Comparison of ENCODE assay signal across 19 mouse cellular contexts in the genomic region with DNA sequence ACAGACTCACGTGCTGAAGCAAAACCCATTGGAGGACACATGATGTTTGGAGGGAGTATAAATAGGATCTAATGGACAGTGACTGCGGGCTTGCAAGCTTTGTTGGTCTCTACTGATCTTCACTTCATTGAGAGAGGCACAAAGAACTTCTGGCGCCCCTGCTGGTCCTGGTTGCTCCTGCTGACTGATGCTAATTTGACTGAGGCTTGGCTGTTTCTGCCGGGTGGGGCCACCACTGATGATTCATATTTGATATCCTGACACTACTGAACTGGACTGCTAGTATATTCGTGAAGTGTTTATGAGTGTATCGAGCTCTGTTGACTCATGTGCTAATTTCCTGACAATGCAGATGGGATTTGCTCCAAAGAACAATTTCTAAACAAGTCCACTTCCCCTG. TPM values are rescaled to one million over a fixed set of nuclear protein-coding genes. Genes with fewer than 3 reads are reported as not detected.
DNase-seq lines count a peak whose midpoint lies in the region; ATAC-seq lines count a peak whose summit lies in the region.
"Had no signal": no experiment of that assay in that cellular context is flagged by ENCODE, and none has a peak within 500 bp of the region (broad histone marks: within the 10 kb centered on the region; RNA-seq: fewer than 3 reads in every experiment).

No protein-coding gene starts in this region.

- 89% methylated on average over 6 of the region's 6 CpGs for WGBS in hindbrain, embryonic 11.5 days

- H3K27me3 ChIP-seq in hindbrain, embryonic 11.5 days (ENCODE audit: control insufficient read depth, insufficient read depth, low read length), result no peaks in the 10 kb centered on the region
- H3K27me3 ChIP-seq: embryonic facial prominence, embryonic 12.5 days; forebrain, embryonic 15.5 days; heart, embryonic 12.5 days; hindbrain, embryonic 15.5 days had no signal

- no peak overlapping the region for H3K4me2 ChIP-seq in hindbrain, embryonic 11.5 days (replicated peaks; ENCODE audit: low read depth, low read length)
- H3K4me2 ChIP-seq: embryonic facial prominence, embryonic 12.5 days; forebrain, embryonic 15.5 days; heart, embryonic 12.5 days; hindbrain, embryonic 15.5 days had no signal

- no peaks in the 10 kb centered on the region for H3K4me1 ChIP-seq in hindbrain, embryonic 11.5 days (replicated peaks; ENCODE audit: control insufficient read depth, insufficient read depth, low read length)
- H3K4me1 ChIP-seq: embryonic facial prominence, embryonic 12.5 days; forebrain, embryonic 15.5 days; hindbrain, embryonic 10.5 days; hindbrain, embryonic 15.5 days had no signal

- no peaks in the 10 kb centered on the region for H3K36me3 ChIP-seq in hindbrain, embryonic 11.5 days (ENCODE audit: control insufficient read depth, insufficient read depth, low read length)
- H3K36me3 ChIP-seq: embryonic facial prominence, embryonic 12.5 days; forebrain, embryonic 15.5 days; heart, embryonic 12.5 days; hindbrain, embryonic 10.5 days; hindbrain, embryonic 15.5 days had no signal

- DNase-seq in lung, adult 18-20 months, result peak; percentile 36 to 48
- no peak for DNase-seq in lung, postnatal 14 days
- DNase-seq in 3T3-L1 (ENCODE audit: low read depth, low spot score) (peak; percentile 74), NIH3T3 (ENCODE audit: low read depth) (peak; percentile 51)
- no peak for DNase-seq in hindbrain, embryonic 11.5 days (ENCODE audit: low spot score)
- DNase-seq in ovary, postnatal 36 days (ENCODE audit: low spot score), result no peak
- DNase-seq: adrenal gland, adult 8-10 months; adrenal gland, postnatal 36 days; cerebellum, adult 8-10 months; cerebellum, postnatal 14 days had no signal

- H3K27ac ChIP-seq in hindbrain, embryonic 11.5 days (ENCODE audit: low read depth, low read length), result no peak overlapping the region
- H3K27ac ChIP-seq: embryonic facial prominence, embryonic 12.5 days; forebrain, embryonic 15.5 days; heart, adult 2 months; hindbrain, embryonic 10.5 days; hindbrain, embryonic 15.5 days had no signal

- no peak overlapping the region for H3K9ac ChIP-seq in hindbrain, embryonic 11.5 days (ENCODE audit: low read depth, low read length)
- H3K9ac ChIP-seq: embryonic facial prominence, embryonic 12.5 days; forebrain, embryonic 15.5 days; heart, embryonic 12.5 days; hindbrain, embryonic 15.5 days had no signal

- H3K9me3 ChIP-seq in hindbrain, embryonic 11.5 days (ENCODE audit: control insufficient read depth, low read length), result no peaks in the 10 kb centered on the region
- H3K9me3 ChIP-seq: embryonic facial prominence, embryonic 12.5 days; forebrain, embryonic 15.5 days; hindbrain, embryonic 15.5 days had no signal

- no peak for ATAC-seq in hindbrain, embryonic 11.5 days (ENCODE audit: low FRiP score)
- ATAC-seq: forebrain, embryonic 15.5 days had no signal

- no peak overlapping the region for H3K4me3 ChIP-seq in hindbrain, embryonic 11.5 days (ENCODE audit: low read depth, low read length)
- H3K4me3 ChIP-seq: embryonic facial prominence, embryonic 12.5 days; forebrain, embryonic 15.5 days; heart, adult 2 months; heart, embryonic 12.5 days; hindbrain, embryonic 10.5 days; hindbrain, embryonic 15.5 days had no signal

RNA-seq across cellular contexts. Expression of a gene that starts 8.3 kb away (rescaled TPM):
- 2.8 and 2.9 TPM in 2 replicates for polyA plus RNA-seq in hindbrain, embryonic 11.5 days (2014; fragmentation: Nextera tagmentation; extraction: Ambion mirVana)

RNA-seq across cellular contexts. Expression of a gene that starts 23.0 kb away (rescaled TPM):
- polyA plus RNA-seq in hindbrain, embryonic 11.5 days (2014; fragmentation: Nextera tagmentation; extraction: Ambion mirVana), result 0.13 and 0.48 TPM in 2 replicates
- polyA plus RNA-seq: forebrain, embryonic 11.5 days had no signal

RNA-seq across cellular contexts. Expression of a gene that starts 41.4 kb away (rescaled TPM):
- not detected in 2 replicates for polyA plus RNA-seq in hindbrain, embryonic 11.5 days (2014; fragmentation: Nextera tagmentation; extraction: Ambion mirVana)
- polyA plus RNA-seq: C2C12; embryonic facial prominence, embryonic 12.5 days; forebrain, embryonic 11.5 days; forebrain, embryonic 15.5 days; heart, embryonic 12.5 days; heart, embryonic 16.5 days; hindbrain, embryonic 10.5 days had no signal

RNA-seq across cellular contexts. Expression of a gene that starts 47.4 kb away (rescaled TPM):
- 22.9 and 27.3 TPM in 2 replicates for polyA plus RNA-seq in hindbrain, embryonic 11.5 days (2014; fragmentation: Nextera tagmentation; extraction: Ambion mirVana)

Comparison
In these comparisons a context has a peak if more than half of its experiments do, and no peak if none do; other contexts are left out.
1. DNase-seq: peak in lung, adult 18-20 months (2 of 2), 3T3-L1 (single experiment) and NIH3T3 (single experiment); none in lung, postnatal 14 days (single experiment), hindbrain, embryonic 11.5 days (single experiment) and ovary, postnatal 36 days (single experiment).